Mouse (Mus musculus) stomach, postnatal 0 days (tissue): ENCODE data around the gene Mical3.

Experiments used
- CTCF ChIP-seq: IDR thresholded peaks from 2 replicates; pipeline ENCODE4 v1.5.1; 2016; ENCODE audit warnings: antibody characterized with exemption, low read depth, mild to moderate bottlenecking, moderate library complexity
- EP300 ChIP-seq: optimal IDR thresholded peaks from 2 replicates; pipeline ENCODE3; 2016; ENCODE audit warnings: antibody characterized with exemption

DNA sequence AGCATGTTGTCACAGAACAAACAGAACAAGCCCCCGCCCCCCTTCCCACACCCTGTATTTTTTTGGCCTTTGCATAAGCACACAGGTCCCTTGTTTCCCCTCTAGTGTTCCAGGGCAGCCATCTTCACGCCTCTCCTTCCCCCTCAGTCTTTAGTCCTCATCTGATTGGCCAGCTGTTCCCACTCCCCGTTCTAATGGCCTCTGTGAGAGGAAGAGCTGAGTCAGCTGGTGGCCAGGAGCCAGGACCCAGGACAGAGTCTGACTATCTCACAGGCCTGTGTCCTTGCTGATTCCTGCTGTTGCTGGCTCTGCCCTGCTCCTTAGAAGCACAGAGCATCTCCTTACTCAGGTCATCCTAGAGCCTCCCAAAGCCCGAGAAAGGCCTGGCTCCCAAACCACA, 13.3 kb upstream of the Mical3 start:
- no peak for TF ChIP-seq EP300
- no peak for TF ChIP-seq CTCF
